Mouse (Mus musculus) neutrophil, adult 5-6 weeks (primary cell): Measurements from ENCODE around the gene Mael. TPM values are rescaled to one million over a fixed set of nuclear protein-coding genes. Genes with fewer than 3 reads are reported as not detected.

Experiments
- ATAC-seq: fragments of 151-379, 151-347 bp; 2 replicates; pipeline ENCODE4 v1.8.0; 2017; ENCODE audit warnings: mild to moderate bottlenecking, moderate TSS enrichment; ENCODE audit not compliant: insufficient number of reproducible peaks, poor library complexity, low FRiP score, severe bottlenecking; ENCODE audit errors: extremely low read depth
- total RNA-seq: library from RNA; stranded (forward); fragments of 200-1000 nt; gene quantifications from 2 replicates; pipeline ENCODE4 v1.2.3, GENCODE M21; 2017

Gene Mael
- total RNA-seq, 1 experiment from 2014 or later, result not detected

GRCm38 (mm10) chr1:166158664-166159063, 79.9 kb downstream of the Mael start:
- ATAC-seq, result no peak

- no peak for ATAC-seq
Measured at GRCm38 (mm10) chr1:166157712-166158111, 80.8 kb downstream of the Mael start.

GRCm38 (mm10) chr1:166155113-166155494, 83.4 kb downstream of the Mael start:
- ATAC-seq, result no peak

- ATAC-seq, result peak; percentile 81
Measured at GRCm38 (mm10) chr1:166154162-166155112, 84.1 kb downstream of the Mael start.

- ATAC-seq, result peak; percentile 73
Measured at GRCm38 (mm10) chr1:166153351-166154120, 85.0 kb downstream of the Mael start.

- ATAC-seq, result no peak
Measured at GRCm38 (mm10) chr1:166152034-166152433, 86.5 kb downstream of the Mael start.

- no peak for ATAC-seq
Measured at GRCm38 (mm10) chr1:166151341-166151740, 87.2 kb downstream of the Mael start.

Other genes with a start within 250 kb of the Mael start
- 36.8 and 50.4 TPM in 2 replicates for gene Pou2f1, start 236.1 kb downstream of the Mael start, total RNA-seq
- gene Dusp27, start 110.8 kb downstream of the Mael start, total RNA-seq, result not detected in 2 replicates
- not detected in 2 replicates for gene Gpa33, start 108.5 kb downstream of the Mael start, total RNA-seq
- not detected in 2 replicates for gene Ildr2, start 15.4 kb upstream of the Mael start, total RNA-seq
- 21.1 and 26.4 TPM in 2 replicates for gene Tada1, start 140.3 kb upstream of the Mael start, total RNA-seq
- gene Pogk, start 171.1 kb upstream of the Mael start, total RNA-seq, result 2.0 and 2.6 TPM in 2 replicates